Mouse (Mus musculus): Measurements from ENCODE around the gene Cpz. TPM values are rescaled to one million over a fixed set of nuclear protein-coding genes. Genes with fewer than 3 reads are reported as not detected.
A peak's percentile ranks its signal among the peaks of the same experiment; 100 is the strongest.

Gene Cpz
- polyA plus RNA-seq, 1 experiment from 2014 or later = 1.2 TPM

- 84% methylated on average over 7 of the region's 7 CpGs for WGBS
- H3K4me2 ChIP-seq (ENCODE audit: low read length) = no peak overlapping the region
- no peak overlapping the region for H3K4me3 ChIP-seq (ENCODE audit: low read length)
- H3K9ac ChIP-seq (ENCODE audit: low read depth, low read length) = no peak overlapping the region
- H3K27me3 ChIP-seq (replicated peaks; ENCODE audit: control insufficient read depth, insufficient read depth, low read length) = 0 out of 2 replicates have a peak, but pooled peaks cover 2% of the 10 kb centered on the region
- H3K27ac ChIP-seq (ENCODE audit: low read depth, low read length) = no peak overlapping the region
- no peaks in the 10 kb centered on the region for H3K9me3 ChIP-seq (ENCODE audit: control insufficient read depth, low read length)
- no peak for ATAC-seq
- H3K4me1 ChIP-seq (ENCODE audit: control insufficient read depth, insufficient read depth, low read depth, low read length) = peaks cover 11% of the 10 kb centered on the region
- no peaks in the 10 kb centered on the region for H3K36me3 ChIP-seq (ENCODE audit: control insufficient read depth, insufficient read depth, low read length)
Observed at GRCm38 (mm10) chr5:35457364-35457763, 68.1 kb downstream of the Cpz start.

DNA sequence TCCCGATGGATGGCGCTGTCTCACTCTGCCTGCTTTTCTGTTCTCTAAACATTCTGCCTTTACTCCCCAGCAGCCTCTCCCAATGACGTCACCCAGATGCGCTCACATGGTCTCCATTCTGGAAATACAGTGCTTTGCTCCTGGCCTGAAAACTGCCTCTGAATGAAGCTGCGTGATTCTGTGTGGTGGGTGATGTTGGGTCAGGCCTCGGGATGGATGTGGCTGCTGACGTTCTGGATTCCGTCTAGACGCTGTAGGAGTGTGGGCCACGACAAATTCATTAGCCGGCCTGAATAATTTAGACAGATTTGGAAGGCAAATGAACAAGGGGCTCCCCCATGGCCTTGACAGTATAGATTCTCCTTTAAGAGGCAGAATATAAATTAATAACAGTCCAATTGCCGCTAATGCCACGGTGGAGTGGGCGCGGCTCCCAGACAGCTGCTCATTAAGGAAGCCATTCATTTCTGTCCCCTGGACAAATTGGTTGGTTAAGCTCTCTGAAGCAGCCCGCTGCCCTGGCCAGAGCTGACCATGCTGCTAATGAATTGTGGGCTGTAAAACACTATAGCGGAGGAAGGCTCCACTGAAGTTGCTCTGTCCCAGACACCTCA lies 71.2 kb downstream of the Cpz start:
- no peaks in the 10 kb centered on the region for H3K9me3 ChIP-seq (ENCODE audit: control insufficient read depth, low read length)
- no peaks in the 10 kb centered on the region for H3K27me3 ChIP-seq (replicated peaks; ENCODE audit: control insufficient read depth, insufficient read depth, low read length)
- ATAC-seq = peak; percentile 73
- peak overlapping the region; percentile 39 for H3K4me2 ChIP-seq (ENCODE audit: low read length)
- H3K27ac ChIP-seq (ENCODE audit: low read depth, low read length) = no peak overlapping the region
- H3K4me1 ChIP-seq (ENCODE audit: control insufficient read depth, insufficient read depth, low read depth, low read length) = peaks cover 11% of the 10 kb centered on the region
- H3K4me3 ChIP-seq (ENCODE audit: low read length) = peak overlapping the region; percentile 0; the same call in 1 of the 2 replicates
- 15% methylated on average over 17 of the region's 17 CpGs for WGBS
- peak overlapping the region; percentile 36; the same call in 1 of the 2 replicates for H3K9ac ChIP-seq (ENCODE audit: low read depth, low read length)
- no peaks in the 10 kb centered on the region for H3K36me3 ChIP-seq (ENCODE audit: control insufficient read depth, insufficient read depth, low read length)

Other genes starting within 250 kb of the Cpz start
- 0.60 and 0.63 TPM in 2 replicates for gene Adra2c, start 247.4 kb downstream of the Cpz start, polyA plus RNA-seq (2015; fragmentation: Nextera tagmentation; extraction: Ambion mirVana)
- 0.10 TPM in 1 of 2 replicates, not detected in the other for gene Hmx1, start 136.6 kb downstream of the Cpz start, polyA plus RNA-seq (2015; fragmentation: Nextera tagmentation; extraction: Ambion mirVana)
- gene Trmt44, start 49.4 kb upstream of the Cpz start, polyA plus RNA-seq (2015; fragmentation: Nextera tagmentation; extraction: Ambion mirVana) = 6.2 and 6.4 TPM in 2 replicates
- 12.0 and 13.2 TPM in 2 replicates for gene Acox3, start 57.3 kb upstream of the Cpz start, polyA plus RNA-seq (2015; fragmentation: Nextera tagmentation; extraction: Ambion mirVana)
- 17.3 and 25.5 TPM in 2 replicates for gene Htra3, start 154.1 kb upstream of the Cpz start, polyA plus RNA-seq (2015; fragmentation: Nextera tagmentation; extraction: Ambion mirVana)
- gene Sh3tc1, start 214.3 kb upstream of the Cpz start, polyA plus RNA-seq (2015; fragmentation: Nextera tagmentation; extraction: Ambion mirVana) = 2.6 and 2.7 TPM in 2 replicates
- 39.3 and 40.2 TPM in 2 replicates for gene Ablim2, start 232.2 kb upstream of the Cpz start, polyA plus RNA-seq (2015; fragmentation: Nextera tagmentation; extraction: Ambion mirVana)